Mouse (Mus musculus) G1E (cell line): ENCODE data around the gene Pip5k1c.

Experiments used
- CTCF ChIP-seq: IDR thresholded peaks from 2 replicates; pipeline ENCODE4 v1.5.1; 2012; ENCODE audit warnings: low read depth, low read length, inconsistent platforms, mixed read lengths
- POLR2AphosphoS5 ChIP-seq: IDR thresholded peaks from 2 replicates; pipeline ENCODE4 v1.6.1; 2012; ENCODE audit warnings: low read depth, low read length, inconsistent platforms; ENCODE audit not compliant: insufficient replicate concordance

DNA sequence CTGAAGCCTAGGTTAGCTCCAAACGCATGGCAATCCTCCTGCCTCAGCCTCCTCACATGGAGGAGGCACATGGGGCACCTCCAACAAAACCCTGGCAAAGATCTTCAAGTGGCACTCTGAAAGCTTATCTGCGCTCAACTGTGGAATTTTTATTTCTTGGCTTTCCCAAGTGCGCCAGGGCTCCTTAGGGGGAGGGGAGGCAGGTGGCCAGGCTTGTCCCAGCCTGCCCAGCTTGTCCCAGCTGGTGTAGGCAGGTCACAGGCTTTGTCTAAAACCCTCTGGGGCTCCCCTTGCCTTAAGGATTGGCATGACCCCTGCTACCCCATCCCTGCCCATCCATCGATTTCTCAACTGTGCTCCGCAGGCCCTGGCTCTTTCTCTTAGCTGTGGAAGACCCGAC lies 8.6 kb upstream of the Pip5k1c start:
- no peak for TF ChIP-seq CTCF
- no peak for TF ChIP-seq POLR2AphosphoS5
